Mouse (Mus musculus): ENCODE measurements around the gene Prl4a1.
"Not testable (repeated sequence)": the region's sequence is repeated elsewhere in the genome, so short reads cannot be mapped to it uniquely, and the experiment has no call there.

Prl4a1 gene

DNA sequence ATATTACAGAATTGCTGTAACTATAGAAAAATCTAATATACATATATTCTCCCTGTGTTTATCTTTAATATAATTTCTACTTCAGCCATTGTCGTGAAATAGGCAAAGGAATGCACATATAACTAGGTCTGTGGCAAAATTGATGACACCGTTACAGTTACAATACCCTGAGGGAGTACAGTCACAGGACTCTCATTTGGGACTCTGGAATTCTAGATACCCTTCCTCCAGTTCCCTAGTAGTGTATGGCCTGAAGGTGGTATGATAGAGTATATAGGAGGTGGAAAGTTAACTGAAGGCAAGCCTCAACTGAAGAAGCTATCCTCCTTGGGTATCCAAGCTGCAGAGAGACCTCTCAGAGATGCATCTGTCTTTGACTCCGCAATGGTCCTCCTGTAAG, at the start of gene Prl4a1:
TSS of gene Prl4a1 (plus strand) at position 301 of the 400 bp plus-strand sequence.
- DNase-seq (ENCODE audit: low spot score): no peak

DNA sequence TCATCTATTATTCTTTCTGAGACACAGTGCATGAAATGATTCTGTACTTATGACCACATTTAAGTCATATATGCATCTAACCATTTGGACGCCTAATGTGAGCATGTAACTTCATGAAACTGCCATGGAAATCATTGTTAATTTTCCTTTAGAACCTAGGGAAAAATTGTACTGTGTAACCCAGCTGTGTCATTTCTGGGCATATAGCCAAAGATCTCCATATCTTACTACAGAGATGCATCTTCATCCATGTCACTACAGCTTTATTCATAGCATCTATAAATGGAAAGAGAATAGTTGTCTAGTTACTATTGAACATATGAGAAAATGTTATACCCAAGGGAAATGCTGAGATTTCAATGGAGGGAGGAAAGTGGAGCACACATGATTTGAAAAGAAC, 43.1 kb upstream of the Prl4a1 start:
- peak; percentile 36 for DNase-seq (ENCODE audit: low spot score)

DNA sequence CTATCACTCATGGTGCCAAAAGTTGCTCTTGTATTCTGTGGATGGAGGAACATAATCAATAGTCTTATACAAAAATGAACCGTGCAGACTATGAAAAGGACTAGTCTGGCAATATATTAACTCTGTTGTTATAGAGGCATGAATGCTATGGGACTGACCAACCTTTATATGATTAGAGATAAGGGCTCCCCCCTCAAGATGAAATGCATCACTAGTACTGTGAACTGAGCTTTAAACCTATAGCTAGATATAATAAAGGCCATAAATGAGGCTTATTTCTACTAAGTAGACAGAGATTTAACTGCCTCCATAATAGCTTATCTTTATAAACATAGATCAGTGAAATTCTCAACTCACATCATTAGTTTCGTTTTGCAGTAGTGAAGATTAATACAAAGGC, 41.7 kb upstream of the Prl4a1 start:
- not testable (repeated sequence) for DNase-seq (ENCODE audit: low spot score)

DNA sequence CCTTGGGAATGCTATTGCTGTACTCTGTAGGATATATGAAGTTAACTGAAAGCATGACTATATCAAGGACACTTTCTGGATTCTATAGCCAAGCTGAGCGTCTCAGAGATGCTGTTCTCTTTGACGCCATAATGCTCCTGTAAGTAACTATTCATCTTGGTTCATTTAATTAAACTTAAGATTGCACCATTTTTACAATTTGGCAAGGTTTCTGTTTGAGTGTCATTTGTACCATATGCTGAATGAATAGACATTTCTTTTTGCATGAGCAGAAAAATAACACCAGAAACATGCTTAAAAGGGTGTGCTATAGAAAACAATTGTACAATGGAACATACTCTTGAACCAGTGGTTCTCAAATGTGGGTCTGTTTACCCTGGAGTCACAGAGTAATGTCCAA, 38.4 kb upstream of the Prl4a1 start:
- DNase-seq (ENCODE audit: low spot score): no peak

DNA sequence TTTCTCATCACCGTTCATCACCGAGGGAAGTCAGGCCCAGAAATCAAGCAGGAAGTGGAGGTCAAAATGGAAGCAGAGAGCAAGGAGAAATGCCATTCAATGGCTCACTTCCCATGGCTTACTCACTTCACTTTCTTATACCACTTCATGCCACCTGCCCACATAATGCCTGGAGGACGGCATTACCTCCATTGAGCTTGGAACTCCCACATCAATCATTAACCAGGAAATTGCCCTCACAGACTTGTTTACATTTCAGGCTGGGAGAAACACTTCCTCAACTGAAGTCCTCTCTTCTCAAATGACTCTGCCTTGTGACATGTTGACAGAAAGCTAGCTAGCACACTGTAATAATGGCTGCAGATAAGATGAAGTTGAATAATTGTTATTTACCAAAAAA, 19.5 kb upstream of the Prl4a1 start:
- DNase-seq (ENCODE audit: low spot score): not testable (repeated sequence)

DNA sequence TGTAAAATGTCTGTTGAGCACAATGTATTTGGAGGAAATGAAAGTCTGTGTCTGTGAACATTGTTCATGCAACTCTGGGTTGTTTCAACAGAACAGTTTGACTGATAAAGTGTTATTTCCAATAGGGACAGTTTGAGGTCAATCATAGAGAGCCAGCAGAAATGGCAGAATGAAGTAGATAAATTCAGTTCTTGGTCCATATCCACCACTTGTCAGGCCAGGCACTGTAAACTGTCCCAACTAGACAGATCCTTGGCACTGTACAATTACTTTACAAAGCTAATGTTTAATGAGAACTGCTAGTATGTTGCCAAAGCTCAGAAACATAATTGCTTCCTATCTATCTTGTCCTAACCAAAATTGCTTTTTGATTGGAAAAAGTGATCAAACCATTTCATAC, 13.3 kb downstream of the Prl4a1 start:
- DNase-seq (ENCODE audit: low spot score): no peak

DNA sequence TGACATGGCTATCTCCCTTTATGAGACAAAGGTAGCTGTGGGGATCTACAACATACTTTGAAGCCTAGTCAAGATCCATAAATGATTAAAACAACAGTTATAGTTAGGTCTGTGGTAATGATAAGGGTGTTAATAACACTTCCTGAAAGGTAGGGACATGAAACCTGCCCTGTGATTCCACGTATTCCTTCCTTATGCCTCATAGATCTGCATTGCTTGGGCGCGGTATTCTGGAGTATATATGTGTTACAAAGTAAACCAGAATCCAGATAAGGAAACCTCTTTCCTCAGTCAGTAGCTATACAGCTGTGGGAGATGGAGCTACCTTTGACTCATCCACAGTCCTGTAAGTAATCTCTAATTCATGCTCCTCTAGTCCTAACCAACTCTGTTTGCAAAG, 53.3 kb downstream of the Prl4a1 start:
- DNase-seq (ENCODE audit: low spot score): no peak

Measured in MN1 (cell line).